Mouse (Mus musculus) testis, adult 2 months (tissue): Measurements from ENCODE around the gene Man2a2. TPM values are rescaled to one million over a fixed set of nuclear protein-coding genes. Genes with fewer than 3 reads are reported as not detected.
"Not testable (repeated sequence)": the region's sequence is repeated elsewhere in the genome, so short reads cannot be mapped to it uniquely, and the experiment has no call there.

Source experiments
- H3K27ac ChIP-seq: fragments of 200-500 bp; 2 replicates; pipeline ENCODE4 v1.5.1; 2012; ENCODE audit warnings: low read depth, low read length; ENCODE audit not compliant: control insufficient read depth, insufficient read depth
- H3K27me3 ChIP-seq: fragments of 200-500 bp; 2 replicates; pipeline ENCODE4 v1.6.1; 2012; ENCODE audit warnings: mild to moderate bottlenecking, low read length, moderate library complexity; ENCODE audit not compliant: control insufficient read depth, insufficient read depth
- H3K36me3 ChIP-seq: fragments of 200-500 bp; 2 replicates; pipeline ENCODE4 v1.6.1; 2012; ENCODE audit warnings: mild to moderate bottlenecking, low read length; ENCODE audit not compliant: control insufficient read depth, insufficient read depth
- H3K4me1 ChIP-seq: fragments of 200-500 bp; 2 replicates; pipeline ENCODE4 v1.6.1; 2012; ENCODE audit warnings: low read length; ENCODE audit not compliant: control insufficient read depth, insufficient read depth
- H3K4me3 ChIP-seq: fragments of 200-500 bp; 2 replicates; pipeline ENCODE4 v1.5.1; 2012; ENCODE audit warnings: low read depth, mild to moderate bottlenecking, low read length, moderate library complexity, mixed read lengths; ENCODE audit not compliant: control insufficient read depth
- CTCF ChIP-seq: fragments of 200-500 bp; IDR thresholded peaks from 2 replicates; pipeline ENCODE4 v1.5.1; 2012; ENCODE audit warnings: low read depth, mild to moderate bottlenecking, inconsistent platforms, low read length, moderate library complexity; ENCODE audit not compliant: control insufficient read depth, insufficient read depth, insufficient replicate concordance
- POLR2A ChIP-seq: fragments of 200-500 bp; IDR thresholded peaks from 2 replicates; pipeline ENCODE4 v1.6.1; 2012; ENCODE audit warnings: low read depth, mild to moderate bottlenecking, inconsistent platforms, low read length, moderate library complexity; ENCODE audit not compliant: control insufficient read depth
- polyA plus RNA-seq: library from polyadenylated mRNA; depleted of rRNA; stranded (reverse); fragments of >200 nt; gene quantifications from 2 replicates; pipeline ENCODE4 v1.2.3, GENCODE M21; 2012

Man2a2 gene
- polyA plus RNA-seq, 1 experiment = 71.5 TPM

GRCm38 (mm10) chr7:80334848-80335247 is 36.3 kb downstream of the Man2a2 start:
- TF ChIP-seq POLR2A = no peak
- TF ChIP-seq CTCF = no peak
- no peaks in the 10 kb centered on the region for H3K36me3 ChIP-seq
- no peak overlapping the region for H3K27ac ChIP-seq
- H3K4me3 ChIP-seq = no peak overlapping the region
- peaks cover 5% of the 10 kb centered on the region for H3K4me1 ChIP-seq
- H3K27me3 ChIP-seq = no peaks in the 10 kb centered on the region

DNA sequence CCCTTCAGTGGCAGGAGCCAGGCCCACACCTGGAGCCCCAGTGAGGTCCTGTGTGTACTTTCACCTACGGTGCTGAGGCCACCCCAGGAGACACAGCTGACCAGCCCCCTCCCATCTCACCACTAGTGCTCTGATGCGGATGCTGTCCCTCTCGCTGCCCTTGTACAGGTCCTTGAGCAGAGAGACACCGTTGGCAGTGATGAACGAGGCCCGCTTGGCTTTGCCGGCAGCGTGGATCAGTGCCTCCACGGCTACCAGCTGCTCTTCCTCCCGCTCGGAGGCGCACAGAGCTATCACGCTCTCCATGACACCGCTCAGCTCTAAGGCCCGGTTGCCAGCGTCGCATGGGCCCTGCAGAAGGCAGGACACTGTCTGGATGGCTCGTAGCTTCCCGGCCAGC is 39.7 kb downstream of the Man2a2 start:
- no peak for TF ChIP-seq POLR2A
- Histone ChIP-seq H3K27ac (no peak overlapping the region), H3K36me3 (no peaks in the 10 kb centered on the region), H3K27me3 (no peaks in the 10 kb centered on the region), H3K4me1 (no peaks in the 10 kb centered on the region), H3K4me3 (no peak overlapping the region)

- H3K27me3 ChIP-seq = no peaks in the 10 kb centered on the region
- H3K4me1 ChIP-seq = peaks cover 2% of the 10 kb centered on the region
These were observed 40.9 kb downstream of the Man2a2 start for GRCm38 (mm10) chr7:80330278-80330677.

DNA sequence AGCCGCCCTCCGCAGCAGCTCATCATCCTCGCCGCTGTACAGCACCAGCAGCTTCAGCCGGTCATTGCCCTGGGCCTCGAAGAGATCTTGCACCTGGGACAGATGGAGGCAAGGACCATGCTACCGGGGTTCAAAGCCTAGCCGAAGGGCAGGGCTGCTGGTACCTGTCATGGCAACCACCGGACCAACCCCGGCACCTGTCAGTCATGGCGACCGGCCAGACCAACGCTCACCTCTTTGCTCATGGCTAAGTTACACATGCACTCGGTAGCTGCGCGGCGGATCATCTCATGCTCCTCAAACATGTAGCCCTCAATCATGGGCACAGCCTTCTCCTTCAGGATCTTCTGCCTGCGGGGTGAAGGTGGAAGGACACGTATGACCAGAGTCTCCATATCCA is 45.1 kb downstream of the Man2a2 start:
- TF ChIP-seq POLR2A = no peak
- Histone ChIP-seq H3K4me3 (no peak overlapping the region), H3K27me3 (no peaks in the 10 kb centered on the region), H3K4me1 (peaks cover 4% of the 10 kb centered on the region), H3K27ac (no peak overlapping the region), H3K36me3 (0 out of 2 replicates have a peak, but pooled peaks cover 1% of the 10 kb centered on the region)

More at GRCm38 (mm10) chr7:80330278-80330677, 40.9 kb downstream of the Man2a2 start:
- Histone ChIP-seq H3K27ac (no peak overlapping the region), H3K36me3 (0 out of 2 replicates have a peak, but pooled peaks cover 1% of the 10 kb centered on the region), H3K4me3 (no peak overlapping the region)
- TF ChIP-seq CTCF = no peak
- no peak for TF ChIP-seq POLR2A

DNA sequence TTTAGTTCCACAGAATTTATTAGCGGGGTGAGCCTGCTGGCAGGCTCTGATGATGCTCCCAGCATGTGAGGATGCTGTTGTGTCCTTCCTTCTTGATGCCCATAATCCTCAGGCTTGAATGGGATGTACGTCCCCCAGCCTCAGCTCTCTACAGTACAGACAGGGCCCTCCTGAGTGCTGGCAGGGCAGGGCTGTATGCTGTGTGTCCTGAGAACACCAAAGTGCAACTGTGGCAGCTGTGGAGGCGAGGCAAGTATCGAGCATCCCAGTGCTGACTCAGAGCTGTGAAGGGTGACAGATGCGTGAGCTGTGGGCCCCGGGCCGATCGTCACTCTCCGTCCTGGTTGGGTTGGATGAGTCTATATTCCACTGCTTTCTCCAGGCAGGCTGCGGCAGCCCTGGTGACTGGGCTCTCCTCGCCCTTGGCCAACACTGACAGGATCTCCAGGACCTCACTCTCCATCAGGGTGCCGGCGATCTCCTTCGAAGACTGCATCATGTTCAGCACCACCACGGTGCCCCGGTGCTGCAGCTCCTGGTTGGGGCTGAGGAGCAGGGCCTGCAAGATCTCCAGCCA is 45.8 kb downstream of the Man2a2 start:
- Histone ChIP-seq H3K4me1 (peaks cover 4% of the 10 kb centered on the region), H3K27ac (no peak overlapping the region), H3K4me3 (no peak overlapping the region), H3K27me3 (no peaks in the 10 kb centered on the region), H3K36me3 (0 out of 2 replicates have a peak, but pooled peaks cover 1% of the 10 kb centered on the region)
- TF ChIP-seq CTCF = no peak
- TF ChIP-seq POLR2A = no peak

GRCm38 (mm10) chr7:80324816-80325119 is 46.4 kb downstream of the Man2a2 start:
- not testable (repeated sequence) for H3K27ac ChIP-seq, H3K4me1 ChIP-seq, H3K27me3 ChIP-seq, H3K4me3 ChIP-seq, H3K36me3 ChIP-seq

DNA sequence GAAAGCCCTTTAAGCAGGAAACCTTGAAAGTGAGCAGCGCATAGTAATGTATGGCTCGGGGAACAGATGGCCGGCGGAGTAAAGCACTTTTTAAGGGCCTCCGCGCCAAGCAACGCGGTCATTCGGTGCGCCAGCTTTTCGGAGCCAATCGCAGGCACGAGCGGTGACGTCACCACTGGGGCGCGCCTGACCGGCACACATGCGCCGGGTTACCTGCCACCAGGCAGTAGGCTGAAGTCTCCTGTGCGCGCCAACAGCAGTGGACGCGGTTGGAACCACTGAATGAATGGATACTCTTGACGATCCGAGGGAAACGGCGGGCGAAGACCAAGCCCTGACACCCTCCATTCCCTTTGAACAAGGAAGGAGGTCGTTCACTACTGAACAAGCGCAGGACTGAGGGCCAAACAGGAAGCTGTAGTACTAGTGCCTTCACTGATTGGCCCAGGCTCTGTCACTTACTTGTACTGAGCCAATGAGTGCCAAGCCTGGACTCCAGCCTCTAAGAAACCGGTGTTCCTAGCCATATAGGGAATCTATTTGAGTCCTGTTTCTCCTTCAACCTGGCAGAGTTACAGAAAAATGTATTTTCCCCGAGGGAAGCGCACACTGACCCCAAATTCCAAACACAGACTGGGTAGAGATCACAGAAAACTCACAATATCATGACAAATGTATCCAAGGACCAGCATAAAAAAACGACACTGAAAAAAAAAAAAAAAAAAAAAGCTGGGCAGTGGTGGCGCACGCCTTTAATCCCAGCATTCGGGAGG is 46.9 kb downstream of the Man2a2 start, which contains the start of gene Rccd1:
TSS of gene Rccd1 (minus strand) at position 412 of the 773 bp plus-strand sequence.
- H3K27me3 ChIP-seq = no peaks in the 10 kb centered on the region
- H3K27ac ChIP-seq = peak within 1 kb of the TSS; percentile 99
- H3K4me3 ChIP-seq = peak within 1 kb of the TSS; percentile 98
- no peak for TF ChIP-seq CTCF
- TF ChIP-seq POLR2A = peak; percentile 92
- peaks cover 4% of the 10 kb centered on the region for H3K4me1 ChIP-seq
- H3K36me3 ChIP-seq = 0 out of 2 replicates have a peak, but pooled peaks cover 1% of the 10 kb centered on the region
